Mouse (Mus musculus): Measurements from ENCODE around the gene Gm9837. TPM values are rescaled to one million over a fixed set of nuclear protein-coding genes. Genes with fewer than 3 reads are reported as not detected.

The Gm9837 gene
- polyA plus RNA-seq, 1 experiment from 2014 or later, result not detected

DNA sequence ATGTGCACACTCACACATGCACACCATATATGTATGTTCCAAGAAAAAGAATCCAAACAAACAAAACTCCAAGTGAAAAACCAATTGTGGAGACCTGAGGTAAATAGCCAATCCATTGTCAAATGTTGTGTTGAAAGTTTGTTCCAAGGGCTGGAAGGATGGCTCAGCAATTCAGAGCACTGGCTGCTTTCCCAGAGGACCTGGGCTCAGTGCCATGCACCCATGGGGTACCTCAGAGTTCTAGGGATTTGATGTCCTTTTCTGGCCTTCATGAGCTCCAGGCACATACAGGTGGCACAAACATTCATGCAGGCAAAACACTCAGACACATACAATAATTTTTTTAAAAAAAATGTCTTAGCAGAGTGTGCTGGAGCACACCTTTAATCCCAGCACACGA lies 21.8 kb downstream of the Gm9837 start:
- Histone ChIP-seq H3K9ac (ENCODE audit: low read depth, low read length) (no peak overlapping the region), H3K4me2 (ENCODE audit: low read length) (no peak overlapping the region), H3K4me1 (ENCODE audit: control insufficient read depth, insufficient read depth, low read depth, low read length) (no peaks in the 10 kb centered on the region), H3K4me3 (ENCODE audit: low read length) (no peak overlapping the region), H3K27me3 (replicated peaks; ENCODE audit: control insufficient read depth, insufficient read depth, low read length) (no peaks in the 10 kb centered on the region), H3K27ac (ENCODE audit: low read depth, low read length) (no peak overlapping the region), H3K36me3 (ENCODE audit: control insufficient read depth, insufficient read depth, low read length) (no peaks in the 10 kb centered on the region), H3K9me3 (ENCODE audit: control insufficient read depth, low read length) (no peaks in the 10 kb centered on the region)
- no peak for ATAC-seq
- WGBS, result 57% methylated on average over 1 of the region's 1 CpGs

DNA sequence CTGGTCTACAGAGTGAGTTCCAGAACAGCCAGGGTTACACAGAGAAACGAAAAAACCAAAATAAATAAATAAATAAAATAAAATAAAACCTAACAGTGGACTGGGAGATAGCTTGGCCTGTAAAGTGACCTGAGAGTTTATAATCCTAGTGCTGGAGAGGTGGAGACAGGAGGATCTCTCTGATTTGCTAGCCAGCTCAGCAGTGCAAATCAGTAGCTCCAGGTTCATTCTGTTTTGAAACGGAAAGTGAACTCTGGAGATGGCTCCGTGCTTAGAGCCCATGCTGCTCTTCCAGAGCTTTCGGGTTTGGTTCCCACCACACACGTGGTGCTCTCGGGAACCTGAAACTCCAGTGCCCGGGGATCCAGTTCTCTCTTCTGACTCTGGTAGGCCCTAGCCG lies 22.3 kb downstream of the Gm9837 start:
- no peak overlapping the region for H3K27ac ChIP-seq (ENCODE audit: low read depth, low read length)
- no peak overlapping the region for H3K9ac ChIP-seq (ENCODE audit: low read depth, low read length)
- H3K27me3 ChIP-seq (replicated peaks; ENCODE audit: control insufficient read depth, insufficient read depth, low read length), result no peaks in the 10 kb centered on the region
- H3K9me3 ChIP-seq (ENCODE audit: control insufficient read depth, low read length), result no peaks in the 10 kb centered on the region
- H3K4me2 ChIP-seq (ENCODE audit: low read length), result no peak overlapping the region
- 85% methylated on average over 8 of the region's 8 CpGs for WGBS
- no peak overlapping the region for H3K4me3 ChIP-seq (ENCODE audit: low read length)
- ATAC-seq, result no peak
- H3K4me1 ChIP-seq (ENCODE audit: control insufficient read depth, insufficient read depth, low read depth, low read length), result no peaks in the 10 kb centered on the region
- H3K36me3 ChIP-seq (ENCODE audit: control insufficient read depth, insufficient read depth, low read length), result no peaks in the 10 kb centered on the region

DNA sequence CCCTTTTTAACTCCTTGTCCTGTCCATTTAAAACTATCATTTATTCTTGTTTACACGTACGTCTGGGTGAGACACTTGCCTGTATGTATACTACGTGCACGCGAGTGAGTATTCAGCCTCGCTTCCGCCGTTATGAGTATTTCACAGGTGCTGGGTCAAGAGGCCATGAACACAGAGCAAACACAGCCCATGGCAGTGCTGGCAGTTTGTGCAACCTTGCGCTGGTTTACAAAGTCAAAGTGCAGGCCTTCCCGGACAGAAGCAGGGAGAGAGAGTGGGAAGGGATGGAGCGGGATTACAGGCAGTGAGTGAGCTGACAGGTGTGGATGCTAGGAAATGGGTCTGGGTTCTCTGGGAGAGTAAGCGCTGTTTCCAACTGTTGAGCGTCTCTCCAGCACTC lies 24.1 kb downstream of the Gm9837 start:
- Histone ChIP-seq H3K9ac (ENCODE audit: low read depth, low read length) (no peak overlapping the region), H3K36me3 (ENCODE audit: control insufficient read depth, insufficient read depth, low read length) (no peaks in the 10 kb centered on the region)

GRCm38 (mm10) chr11:53445562-53445961 lies 24.7 kb downstream of the Gm9837 start:
- H3K9ac ChIP-seq (ENCODE audit: low read depth, low read length), result no peak overlapping the region
- no peak overlapping the region for H3K27ac ChIP-seq (ENCODE audit: low read depth, low read length)
- H3K4me3 ChIP-seq (ENCODE audit: low read length), result no peak overlapping the region
- no peak for ATAC-seq
- no peak overlapping the region for H3K4me2 ChIP-seq (ENCODE audit: low read length)
- H3K9me3 ChIP-seq (ENCODE audit: control insufficient read depth, low read length), result no peaks in the 10 kb centered on the region
- 63% methylated on average over 13 of the region's 13 CpGs for WGBS
- H3K27me3 ChIP-seq (replicated peaks; ENCODE audit: control insufficient read depth, insufficient read depth, low read length), result no peaks in the 10 kb centered on the region
- no peaks in the 10 kb centered on the region for H3K36me3 ChIP-seq (ENCODE audit: control insufficient read depth, insufficient read depth, low read length)
- no peaks in the 10 kb centered on the region for H3K4me1 ChIP-seq (ENCODE audit: control insufficient read depth, insufficient read depth, low read depth, low read length)

More for the DNA sequence above, 24.1 kb downstream of the Gm9837 start:
- H3K4me2 ChIP-seq (ENCODE audit: low read length), result no peak overlapping the region
- no peak overlapping the region for H3K4me3 ChIP-seq (ENCODE audit: low read length)
- ATAC-seq, result no peak
- 93% methylated on average over 13 of the region's 13 CpGs for WGBS
- H3K4me1 ChIP-seq (ENCODE audit: control insufficient read depth, insufficient read depth, low read depth, low read length), result no peaks in the 10 kb centered on the region
- H3K27me3 ChIP-seq (replicated peaks; ENCODE audit: control insufficient read depth, insufficient read depth, low read length), result no peaks in the 10 kb centered on the region
- H3K27ac ChIP-seq (ENCODE audit: low read depth, low read length), result no peak overlapping the region
- no peaks in the 10 kb centered on the region for H3K9me3 ChIP-seq (ENCODE audit: control insufficient read depth, low read length)

DNA sequence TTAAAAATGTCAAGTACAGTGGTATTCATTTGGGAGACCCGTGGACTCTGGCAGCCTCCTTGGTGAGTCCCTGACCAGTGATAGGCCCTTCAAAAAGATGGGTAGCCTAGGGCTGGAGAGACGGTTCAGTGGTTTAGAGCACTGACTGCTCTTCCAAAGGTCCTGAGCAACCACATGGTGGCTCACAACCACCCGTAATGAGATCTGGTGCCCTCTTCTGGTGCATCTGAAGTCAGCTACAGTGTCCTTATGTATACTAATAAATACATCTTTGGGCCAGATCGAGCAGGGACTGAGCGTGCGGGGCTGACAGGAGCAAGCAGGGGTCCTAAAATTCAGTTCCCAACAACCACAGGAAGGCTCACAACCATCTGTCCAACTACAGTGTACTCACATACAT lies 26.4 kb downstream of the Gm9837 start:
- no peaks in the 10 kb centered on the region for H3K4me1 ChIP-seq (ENCODE audit: control insufficient read depth, insufficient read depth, low read depth, low read length)
- no peak overlapping the region for H3K4me2 ChIP-seq (ENCODE audit: low read length)
- WGBS, result 33% methylated on average over 6 of the region's 6 CpGs
- H3K9me3 ChIP-seq (ENCODE audit: control insufficient read depth, low read length), result no peaks in the 10 kb centered on the region
- ATAC-seq, result no peak
- no peak overlapping the region for H3K9ac ChIP-seq (ENCODE audit: low read depth, low read length)
- no peaks in the 10 kb centered on the region for H3K27me3 ChIP-seq (replicated peaks; ENCODE audit: control insufficient read depth, insufficient read depth, low read length)
- H3K27ac ChIP-seq (ENCODE audit: low read depth, low read length), result no peak overlapping the region
- no peaks in the 10 kb centered on the region for H3K36me3 ChIP-seq (ENCODE audit: control insufficient read depth, insufficient read depth, low read length)
- no peak overlapping the region for H3K4me3 ChIP-seq (ENCODE audit: low read length)

- Histone ChIP-seq H3K27me3 (replicated peaks; ENCODE audit: control insufficient read depth, insufficient read depth, low read length) (no peaks in the 10 kb centered on the region), H3K27ac (ENCODE audit: low read depth, low read length) (no peak overlapping the region), H3K4me2 (ENCODE audit: low read length) (no peak overlapping the region), H3K9me3 (ENCODE audit: control insufficient read depth, low read length) (no peaks in the 10 kb centered on the region), H3K4me3 (ENCODE audit: low read length) (no peak overlapping the region), H3K4me1 (ENCODE audit: control insufficient read depth, insufficient read depth, low read depth, low read length) (no peaks in the 10 kb centered on the region), H3K36me3 (ENCODE audit: control insufficient read depth, insufficient read depth, low read length) (no peaks in the 10 kb centered on the region), H3K9ac (ENCODE audit: low read depth, low read length) (no peak overlapping the region)
- ATAC-seq, result no peak
- 64% methylated on average over 12 of the region's 12 CpGs for WGBS
Measured at GRCm38 (mm10) chr11:53441921-53442320, 28.4 kb downstream of the Gm9837 start.

- Histone ChIP-seq H3K4me3 (ENCODE audit: low read length) (no peak overlapping the region), H3K9ac (ENCODE audit: low read depth, low read length) (no peak overlapping the region), H3K36me3 (ENCODE audit: control insufficient read depth, insufficient read depth, low read length) (no peaks in the 10 kb centered on the region), H3K27ac (ENCODE audit: low read depth, low read length) (no peak overlapping the region), H3K9me3 (ENCODE audit: control insufficient read depth, low read length) (no peaks in the 10 kb centered on the region), H3K27me3 (replicated peaks; ENCODE audit: control insufficient read depth, insufficient read depth, low read length) (no peaks in the 10 kb centered on the region), H3K4me1 (ENCODE audit: control insufficient read depth, insufficient read depth, low read depth, low read length) (no peaks in the 10 kb centered on the region; the same call in 1 of the 2 replicates), H3K4me2 (ENCODE audit: low read length) (no peak overlapping the region)
- no peak for ATAC-seq
- 87% methylated on average over 6 of the region's 6 CpGs for WGBS
Measured at GRCm38 (mm10) chr11:53436338-53436737, 33.9 kb downstream of the Gm9837 start.

DNA sequence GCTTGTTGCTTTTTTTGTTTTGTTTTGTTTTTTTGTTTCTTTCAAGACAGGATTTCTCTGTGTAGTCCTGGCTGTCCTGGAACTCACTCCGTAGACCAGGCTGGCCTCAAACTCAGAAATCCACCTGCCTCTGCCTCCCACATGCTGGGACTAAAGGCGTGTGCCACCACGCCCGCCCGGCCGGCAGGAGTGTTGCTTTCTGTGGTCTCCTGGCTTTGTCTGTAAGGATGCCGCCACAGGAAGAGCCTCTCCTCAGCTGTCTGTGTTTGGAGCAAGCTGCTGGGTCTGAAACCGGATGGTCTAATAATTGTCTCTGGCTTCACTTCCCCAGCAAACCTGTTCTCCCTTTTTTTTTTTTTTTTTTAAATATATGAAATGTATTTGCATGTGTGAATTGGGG lies 34.8 kb downstream of the Gm9837 start:
- ATAC-seq, result no peak
- H3K4me2 ChIP-seq (ENCODE audit: low read length), result no peak overlapping the region
- no peak overlapping the region for H3K4me3 ChIP-seq (ENCODE audit: low read length)
- H3K27me3 ChIP-seq (replicated peaks; ENCODE audit: control insufficient read depth, insufficient read depth, low read length), result no peaks in the 10 kb centered on the region
- H3K9me3 ChIP-seq (ENCODE audit: control insufficient read depth, low read length), result no peaks in the 10 kb centered on the region
- 80% methylated on average over 8 of the region's 8 CpGs for WGBS
- H3K27ac ChIP-seq (ENCODE audit: low read depth, low read length), result no peak overlapping the region
- no peak overlapping the region for H3K9ac ChIP-seq (ENCODE audit: low read depth, low read length)
- H3K36me3 ChIP-seq (ENCODE audit: control insufficient read depth, insufficient read depth, low read length), result no peaks in the 10 kb centered on the region
- no peaks in the 10 kb centered on the region; the same call in 1 of the 2 replicates for H3K4me1 ChIP-seq (ENCODE audit: control insufficient read depth, insufficient read depth, low read depth, low read length)

DNA sequence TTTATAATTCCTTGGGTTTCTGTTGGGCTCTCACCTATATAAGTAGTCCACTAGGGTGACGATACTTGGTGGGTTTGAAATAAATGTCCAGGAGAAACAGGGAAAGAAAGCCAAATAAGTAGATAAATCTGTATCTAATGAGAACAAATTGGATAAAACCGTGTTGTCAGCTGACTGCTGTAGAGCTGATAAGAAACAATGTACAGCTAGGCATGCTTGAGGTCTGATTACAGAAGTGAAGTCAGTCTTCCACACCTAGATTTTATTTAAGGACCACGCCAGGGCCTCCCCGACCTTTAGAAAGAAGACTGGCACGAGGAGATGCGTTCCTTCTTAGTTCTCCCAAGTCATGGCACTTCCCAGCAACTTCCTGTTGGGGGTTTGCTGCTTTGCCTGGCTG lies 37.2 kb downstream of the Gm9837 start:
- 67% methylated on average over 6 of the region's 6 CpGs for WGBS
- Histone ChIP-seq H3K4me2 (ENCODE audit: low read length) (no peak overlapping the region), H3K27me3 (replicated peaks; ENCODE audit: control insufficient read depth, insufficient read depth, low read length) (no peaks in the 10 kb centered on the region), H3K9me3 (ENCODE audit: control insufficient read depth, low read length) (no peaks in the 10 kb centered on the region), H3K27ac (ENCODE audit: low read depth, low read length) (no peak overlapping the region), H3K4me1 (ENCODE audit: control insufficient read depth, insufficient read depth, low read depth, low read length) (peaks cover 7% of the 10 kb centered on the region), H3K4me3 (ENCODE audit: low read length) (no peak overlapping the region), H3K9ac (ENCODE audit: low read depth, low read length) (no peak overlapping the region), H3K36me3 (ENCODE audit: control insufficient read depth, insufficient read depth, low read length) (peaks cover 6% of the 10 kb centered on the region)
- ATAC-seq, result no peak
